Mouse (Mus musculus) forebrain, postnatal 0 days (tissue): ENCODE measurements around the gene H1f0. TPM values are rescaled to one million over a fixed set of nuclear protein-coding genes. Genes with fewer than 3 reads are reported as not detected.

Experiments
- ATAC-seq: fragments of 200-750 bp; cut with Nextera tagmentation; 2 replicates; pipeline ENCODE4 v1.8.0; 2017; ENCODE audit warnings: mild to moderate bottlenecking, moderate library complexity
- DNase-seq: peaks from one replicate; pipeline ENCODE4 v3.0.0-alpha.2; 2015
- H3K27ac ChIP-seq: fragments of 300-500 bp; sonication (generic); 2 replicates; pipeline ENCODE4 v1.5.1; 2014; ENCODE audit warnings: low read depth, mild to moderate bottlenecking, antibody characterized with exemption, low read length, moderate library complexity, mixed read lengths
- H3K27me3 ChIP-seq: fragments of 300-500 bp; sonication (generic); 2 replicates; pipeline ENCODE4 v1.6.1; 2014; ENCODE audit warnings: mild to moderate bottlenecking, low read length, mixed read lengths; ENCODE audit not compliant: insufficient read depth
- H3K36me3 ChIP-seq: fragments of 300-500 bp; sonication (generic); 2 replicates; pipeline ENCODE4 v1.6.1; 2014; ENCODE audit warnings: mild to moderate bottlenecking, moderate library complexity; ENCODE audit not compliant: insufficient read depth
- H3K4me1 ChIP-seq: fragments of 300-500 bp; sonication (generic); 2 replicates; pipeline ENCODE4 v1.6.1; 2014; ENCODE audit warnings: antibody characterized with exemption; ENCODE audit not compliant: insufficient read depth
- H3K4me2 ChIP-seq: fragments of 300-500 bp; sonication (generic); 2 replicates; pipeline ENCODE4 v1.6.1; 2014; ENCODE audit warnings: low read depth, mild to moderate bottlenecking, moderate library complexity
- H3K4me3 ChIP-seq: fragments of 300-500 bp; sonication (generic); 2 replicates; pipeline ENCODE4 v1.5.1; 2014; ENCODE audit warnings: low read depth, low read length, mixed read lengths
- H3K9ac ChIP-seq: fragments of 300-500 bp; sonication (generic); 2 replicates; pipeline ENCODE4 v1.6.1; 2014; ENCODE audit warnings: mild to moderate bottlenecking
- H3K9me3 ChIP-seq: fragments of 300-500 bp; sonication (generic); 2 replicates; pipeline ENCODE4 v1.6.1; 2016; ENCODE audit warnings: low read length
- CTCF ChIP-seq: sonication (generic); IDR thresholded peaks from 2 replicates; pipeline ENCODE4 v1.5.1; 2016; ENCODE audit warnings: antibody characterized with exemption, control low read depth, low read depth
- WGBS: fragments of 180-500 bp; shearing (Covaris S2); extraction: QIAGEN DNeasy Blood & Tissue Kit; methylation state at CpG from one replicate; pipeline ENCODE4 v1.1.7; 2014; 5-methylcytosine and 5-hydroxymethylcytosine counted together
- polyA plus RNA-seq: library from polyadenylated mRNA; unstranded; fragments of >200 nt; fragmentation: Nextera tagmentation; extraction: Ambion mirVana; gene quantifications from 2 replicates; pipeline ENCODE4 v1.2.1, GENCODE M21; 2015
- total RNA-seq: library from RNA; depleted of rRNA; stranded (reverse); fragments of >200 nt; gene quantifications from 2 replicates; pipeline ENCODE4 v1.2.3, GENCODE M21; 2014; rRNA removed

Gene H1f0
- total RNA-seq (198 and 209 TPM in 2 replicates), polyA plus RNA-seq (224 and 248 TPM in 2 replicates)

DNA sequence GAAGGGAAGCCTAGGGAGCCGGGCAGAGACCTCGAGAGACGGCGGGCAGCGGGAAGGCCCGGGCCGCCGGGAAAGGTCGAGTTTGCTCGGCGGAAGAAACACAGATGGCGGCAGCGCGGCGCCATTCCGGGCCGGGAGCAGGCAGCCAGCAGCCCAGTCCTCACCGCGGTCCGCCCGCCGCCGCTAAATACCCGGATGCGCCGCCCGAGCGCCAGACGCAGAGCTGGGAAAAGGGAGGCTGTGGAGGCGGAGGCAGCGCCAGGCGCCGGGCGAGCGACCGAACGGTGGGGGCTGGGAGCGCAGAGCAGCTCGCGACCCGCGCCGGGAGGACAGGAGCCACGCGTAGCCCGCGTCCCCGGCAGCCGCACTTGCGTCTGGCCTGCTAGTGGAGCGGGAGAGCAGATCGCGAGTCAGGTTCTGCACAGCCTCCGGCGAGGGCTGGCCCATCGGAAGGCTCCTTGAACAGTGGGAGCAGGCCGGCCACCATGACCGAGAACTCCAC is at the start of gene H1f0:
TSS of gene H1f0 (plus strand) at position 214 of the 502 bp plus-strand sequence.
- ATAC-seq: peak; percentile 92
- H3K4me3 ChIP-seq: peak within 1 kb of the TSS; percentile 63
- peak within 1 kb of the TSS; percentile 90 for H3K27ac ChIP-seq
- TF ChIP-seq CTCF: 0 out of 2 replicates have a peak, but pooled peaks have one; percentile 5
- DNase-seq: peak; percentile 93
- H3K27me3 ChIP-seq: no peaks in the 10 kb centered on the region
- H3K36me3 ChIP-seq: no peaks in the 10 kb centered on the region
- H3K4me2 ChIP-seq: peak within 1 kb of the TSS; percentile 98
- H3K9me3 ChIP-seq: no peaks in the 10 kb centered on the region
- under 1% methylated on average over 50 of the region's 58 CpGs for WGBS
- peak within 1 kb of the TSS; percentile 94 for H3K9ac ChIP-seq
- peaks cover 32% of the 10 kb centered on the region for H3K4me1 ChIP-seq

- no peak overlapping the region for H3K4me2 ChIP-seq
- peak; percentile 21 for DNase-seq
- 49% methylated on average over 4 of the region's 4 CpGs for WGBS
- no peak for TF ChIP-seq CTCF
- no peaks in the 10 kb centered on the region; the same call in 1 of the 2 replicates for H3K27me3 ChIP-seq
- H3K27ac ChIP-seq: no peak overlapping the region
- peaks cover 4% of the 10 kb centered on the region; the same call in 1 of the 2 replicates for H3K4me1 ChIP-seq
- H3K9me3 ChIP-seq: no peaks in the 10 kb centered on the region
- H3K36me3 ChIP-seq: peaks cover 10% of the 10 kb centered on the region; the same call in 1 of the 2 replicates
- no peak for ATAC-seq
- H3K4me3 ChIP-seq: no peak overlapping the region
- H3K9ac ChIP-seq: no peak overlapping the region
These were observed 49.4 kb upstream of the H1f0 start for GRCm38 (mm10) chr15:78978875-78979274.

DNA sequence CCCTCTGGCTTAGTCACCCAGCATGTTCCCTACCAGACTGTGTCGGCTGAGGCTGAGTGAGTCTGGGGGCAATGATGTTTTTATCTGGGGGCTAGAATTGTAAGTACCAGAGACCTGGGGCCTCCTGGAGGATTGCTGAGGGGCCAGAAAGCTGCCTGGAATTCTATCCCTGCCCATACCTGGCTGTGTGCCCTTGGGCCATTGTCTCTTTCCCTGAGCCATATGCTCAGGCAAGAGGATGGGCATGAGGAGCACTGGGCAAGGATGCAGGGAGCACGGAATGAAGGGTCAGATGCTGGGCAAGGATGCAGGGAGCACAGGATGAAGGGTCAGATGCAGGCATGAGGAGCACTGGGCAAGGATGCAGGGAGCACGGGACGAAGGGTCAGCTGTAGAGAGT is 48.2 kb upstream of the H1f0 start:
- no peaks in the 10 kb centered on the region for H3K9me3 ChIP-seq
- WGBS: 76% methylated on average over 4 of the region's 4 CpGs
- no peak overlapping the region for H3K4me2 ChIP-seq
- DNase-seq (no peak), ATAC-seq (no peak)
- H3K27ac ChIP-seq: no peak overlapping the region
- no peak overlapping the region for H3K9ac ChIP-seq
- no peak for TF ChIP-seq CTCF
- H3K27me3 ChIP-seq: no peaks in the 10 kb centered on the region; the same call in 1 of the 2 replicates
- peaks cover 4% of the 10 kb centered on the region; the same call in 1 of the 2 replicates for H3K4me1 ChIP-seq
- no peak overlapping the region for H3K4me3 ChIP-seq
- peaks cover 7% of the 10 kb centered on the region; the same call in 1 of the 2 replicates for H3K36me3 ChIP-seq

DNA sequence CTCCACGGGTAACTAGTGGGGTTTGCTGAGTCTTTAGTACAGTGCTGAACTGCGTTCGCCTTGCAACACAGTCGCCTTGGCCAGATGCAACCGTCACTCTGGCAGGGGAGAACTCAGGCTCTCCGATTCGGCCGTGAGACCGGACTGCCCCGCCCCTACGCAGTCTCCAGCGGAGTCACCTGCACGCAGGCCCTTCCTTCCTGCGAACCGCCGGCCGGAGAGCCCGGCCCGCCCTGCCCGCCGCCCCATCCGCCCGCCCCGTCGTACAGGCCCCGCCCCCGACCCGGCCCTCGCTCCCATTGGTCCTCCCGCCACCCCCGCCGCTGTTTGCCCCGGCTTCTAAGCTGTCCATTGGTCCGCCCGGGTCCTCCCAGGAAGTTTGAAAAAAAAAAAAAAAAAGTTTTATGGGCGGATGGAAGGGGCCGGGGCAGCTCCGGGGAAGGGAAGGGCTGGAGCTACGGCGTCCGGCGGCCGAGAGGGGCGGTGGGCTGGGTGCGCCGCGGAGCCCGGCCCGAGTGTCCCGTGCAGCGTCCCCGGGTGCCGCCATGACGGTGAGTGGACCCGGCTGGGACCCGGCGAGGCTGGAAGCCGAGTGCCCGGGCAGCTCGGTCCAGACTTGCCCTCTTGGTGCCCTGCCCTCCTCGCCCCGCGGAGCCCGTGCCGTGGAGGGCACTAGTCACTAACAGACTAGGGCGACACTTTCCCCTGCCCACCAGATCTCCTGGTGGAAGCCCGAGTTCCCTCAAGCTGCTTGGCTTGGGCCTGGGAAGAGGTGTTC is 45.4 kb upstream of the H1f0 start:
- H3K27me3 ChIP-seq: no peaks in the 10 kb centered on the region; the same call in 1 of the 2 replicates
- H3K4me3 ChIP-seq: peak overlapping the region; percentile 40
- WGBS: under 1% methylated on average over 61 of the region's 67 CpGs
- TF ChIP-seq CTCF: no peak
- peak; percentile 90 for ATAC-seq
- H3K9me3 ChIP-seq: no peaks in the 10 kb centered on the region
- H3K4me1 ChIP-seq: peaks cover 4% of the 10 kb centered on the region; the same call in 1 of the 2 replicates
- H3K27ac ChIP-seq: peak overlapping the region; percentile 50; the same call in 1 of the 2 replicates
- peak overlapping the region; percentile 46 for H3K9ac ChIP-seq
- H3K36me3 ChIP-seq: no peaks in the 10 kb centered on the region; the same call in 1 of the 2 replicates
- H3K4me2 ChIP-seq: peak overlapping the region; percentile 58
- DNase-seq: peak; percentile 65

GRCm38 (mm10) chr15:78983436-78984285 is 44.6 kb upstream of the H1f0 start:
- peak overlapping the region; percentile 46 for H3K9ac ChIP-seq
- ATAC-seq (0 out of 2 replicates have a peak, but pooled peaks have one; percentile 5), DNase-seq (no peak)
- no peaks in the 10 kb centered on the region; the same call in 1 of the 2 replicates for H3K27me3 ChIP-seq
- no peaks in the 10 kb centered on the region for H3K9me3 ChIP-seq
- no peaks in the 10 kb centered on the region; the same call in 1 of the 2 replicates for H3K36me3 ChIP-seq
- H3K4me2 ChIP-seq: peak overlapping the region; percentile 58
- 4% methylated on average over 21 of the region's 21 CpGs for WGBS
- H3K4me3 ChIP-seq: peak overlapping the region; percentile 40
- H3K27ac ChIP-seq: peak overlapping the region; percentile 50; the same call in 1 of the 2 replicates
- no peak for TF ChIP-seq CTCF
- peaks cover 9% of the 10 kb centered on the region; the same call in 1 of the 2 replicates for H3K4me1 ChIP-seq

DNA sequence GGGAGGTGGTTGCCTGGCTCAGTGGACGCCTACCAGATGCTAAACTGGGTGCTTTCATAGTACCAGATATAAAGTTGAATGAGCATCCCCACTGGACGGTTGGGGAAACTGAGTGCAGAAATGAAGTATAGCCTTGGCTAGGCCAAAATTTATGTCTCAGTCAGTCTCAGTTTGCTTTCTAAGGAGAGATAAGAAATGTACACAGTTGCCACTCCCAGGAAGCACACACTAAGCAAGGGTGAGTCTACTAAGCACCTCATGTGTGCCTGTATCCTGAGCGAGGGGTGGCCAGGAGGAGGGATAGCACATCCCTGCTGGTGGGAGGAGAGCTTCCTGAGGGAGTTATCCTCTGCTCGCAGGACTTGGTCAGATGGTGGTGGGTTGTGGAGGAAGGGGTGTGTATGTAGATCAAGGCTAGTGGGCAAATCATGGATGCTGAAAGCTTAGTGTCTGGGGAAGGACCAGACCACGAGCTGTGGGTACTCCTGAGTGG is 43.9 kb upstream of the H1f0 start:
- no peaks in the 10 kb centered on the region for H3K9me3 ChIP-seq
- TF ChIP-seq CTCF: no peak
- no peaks in the 10 kb centered on the region; the same call in 1 of the 2 replicates for H3K27me3 ChIP-seq
- no peak for DNase-seq
- H3K36me3 ChIP-seq: no peaks in the 10 kb centered on the region; the same call in 1 of the 2 replicates
- WGBS: 55% methylated on average over 5 of the region's 5 CpGs
- H3K9ac ChIP-seq: no peak overlapping the region
- H3K27ac ChIP-seq: no peak overlapping the region
- no peak for ATAC-seq
- no peak overlapping the region for H3K4me3 ChIP-seq
- H3K4me2 ChIP-seq: 0 out of 2 replicates have a peak overlapping the region, but pooled peaks have one; percentile 58
- peaks cover 9% of the 10 kb centered on the region; the same call in 1 of the 2 replicates for H3K4me1 ChIP-seq
